Mouse (Mus musculus): ENCODE data around the gene Egln2.

GRCm38 (mm10) chr7:27193731-27194130 is 27.1 kb upstream of the Egln2 start:
- TF ChIP-seq CTCF (IDR thresholded peaks at IDR 0.05; ENCODE audit: borderline replicate concordance, control insufficient read depth, extremely low read depth, insufficient read depth, low read length, poor library complexity), result no peak
- no peak for TF ChIP-seq POLR2A (IDR thresholded peaks at IDR 0.05; ENCODE audit: control insufficient read depth, extremely low read depth, insufficient read depth, low read length, poor library complexity)
